Mouse (Mus musculus) kidney, postnatal 4 days (tissue): ENCODE results near the gene Kdm5c.
"Not testable (repeated sequence)": the region's sequence is repeated elsewhere in the genome, so short reads cannot be mapped to it uniquely, and the experiment has no call there.

Experiments
- DNase-seq, 2 experiments: peaks; one replicate each; pipeline ENCODE4 v3.0.0; 2021; ENCODE audit warnings: mixed read lengths in 2 of 2

The Kdm5c gene

GRCm38 (mm10) chrX:152232781-152233763 lies at the start of gene Kdm5c:
Gene Kdm5c (plus strand): TSS chrX:152233020.
- peak; percentile 93 to 99 for DNase-seq

- no peak for DNase-seq
These were observed 45.7 kb upstream of the Kdm5c start for GRCm38 (mm10) chrX:152187151-152187550.

DNA sequence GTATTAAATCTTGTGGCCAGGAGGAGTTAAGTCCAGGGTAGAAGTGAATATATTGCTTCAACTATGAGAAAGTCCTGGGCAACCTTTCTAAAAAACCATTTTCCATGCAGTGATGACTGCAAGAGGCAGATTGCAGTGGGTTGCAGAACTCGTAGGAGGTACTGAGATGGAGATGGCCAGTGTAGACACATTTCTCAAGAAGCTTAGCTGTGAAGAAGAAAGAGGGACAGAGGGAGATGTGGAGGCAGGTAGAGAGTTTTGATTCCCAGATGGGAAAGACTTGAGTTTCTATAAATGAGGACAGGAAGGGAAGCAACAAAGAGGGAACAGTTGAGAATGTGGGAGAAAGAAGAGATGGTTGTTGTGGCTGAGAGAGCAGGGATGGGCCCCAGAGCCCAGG lies 41.6 kb upstream of the Kdm5c start:
- no peak for DNase-seq

GRCm38 (mm10) chrX:152197814-152198648 lies 34.8 kb upstream of the Kdm5c start:
- no peak for DNase-seq

DNA sequence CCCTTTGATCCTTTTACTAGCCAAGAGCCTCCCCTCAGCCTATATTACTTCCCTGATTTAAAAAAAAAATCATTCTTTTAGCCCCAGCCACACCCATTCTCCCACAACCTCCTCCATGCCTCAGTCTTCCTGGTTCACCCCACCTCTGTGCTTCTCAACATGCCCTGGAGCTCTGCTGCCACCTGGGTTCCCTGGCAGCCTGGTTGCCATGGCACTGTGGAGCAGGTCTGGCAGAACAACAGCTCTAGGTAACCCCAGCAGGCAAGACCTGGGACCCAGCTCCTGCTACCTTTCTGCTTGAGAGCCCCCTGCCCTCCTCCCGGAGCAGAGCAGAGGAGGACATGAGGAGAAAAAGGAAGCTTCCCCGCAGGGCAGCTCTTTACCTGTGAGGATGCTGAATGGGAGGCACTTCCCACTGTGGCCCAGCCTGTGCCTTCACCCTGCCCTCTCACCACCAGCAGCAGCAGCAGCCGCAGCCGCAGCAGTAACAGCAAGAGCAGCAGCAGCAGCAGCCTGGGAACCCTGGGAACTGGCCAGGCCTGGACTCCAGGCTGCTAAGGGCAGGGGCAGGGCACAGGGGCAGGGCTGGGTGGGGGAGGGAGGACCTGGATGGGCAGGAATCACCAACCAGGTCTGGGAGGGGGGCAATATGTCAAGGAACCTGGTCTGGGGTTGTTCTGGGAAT lies 30.9 kb upstream of the Kdm5c start:
- peak; percentile 19 to 45 for DNase-seq

DNA sequence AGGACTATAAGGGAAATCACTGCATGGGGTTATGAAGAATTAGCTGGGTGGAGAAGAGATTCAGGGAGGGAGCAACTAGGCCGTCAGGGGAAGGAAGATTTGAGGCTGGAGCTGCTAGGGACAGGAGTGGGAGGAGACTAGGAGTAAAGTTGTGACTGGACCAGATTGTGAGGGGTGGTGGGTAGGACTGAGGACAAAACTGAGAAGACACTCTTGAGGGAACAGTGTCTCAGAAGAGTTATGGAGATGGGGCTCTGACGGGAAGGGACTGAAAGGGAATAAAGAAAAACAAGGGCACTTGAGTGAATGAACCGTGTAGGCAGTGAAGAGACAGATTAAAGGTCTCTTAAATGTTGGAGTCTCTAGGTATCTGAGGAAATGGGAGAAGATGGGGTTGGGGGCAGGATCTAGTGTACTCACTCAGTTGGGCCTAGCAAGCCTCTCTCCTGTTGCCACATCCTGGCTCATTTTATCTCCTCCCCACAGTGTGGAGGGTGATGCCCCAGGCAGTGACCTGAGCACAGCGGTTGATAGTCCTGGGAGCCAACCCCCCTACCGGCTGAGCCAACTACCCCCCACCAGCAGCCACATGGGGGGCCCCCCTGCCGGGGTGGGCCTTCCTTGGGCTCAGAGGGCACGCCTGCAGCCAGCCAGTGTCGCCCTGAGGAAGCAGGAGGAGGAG lies 30.3 kb upstream of the Kdm5c start:
- DNase-seq, result no peak

- DNase-seq, result no peak
These were observed 29.6 kb upstream of the Kdm5c start for GRCm38 (mm10) chrX:152203247-152203646.

DNA sequence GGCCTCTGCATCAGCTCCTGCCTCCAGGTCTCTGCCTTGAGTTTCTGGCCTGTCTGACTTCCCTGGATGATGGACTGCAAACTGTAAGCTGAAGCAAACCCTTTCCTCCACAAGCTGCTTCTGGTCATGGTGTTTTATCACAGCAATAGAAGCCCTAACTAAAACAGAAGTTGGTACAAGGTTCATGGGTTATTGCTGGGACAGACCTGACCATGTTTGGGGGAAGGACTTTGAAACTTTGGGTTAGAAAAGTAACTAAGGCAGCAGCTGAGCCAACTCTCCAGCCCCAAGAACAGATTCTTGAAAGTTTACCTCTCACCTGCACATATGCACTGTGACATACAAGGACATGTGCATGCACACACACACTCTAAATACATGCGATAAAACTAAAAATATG lies 27.3 kb upstream of the Kdm5c start:
- DNase-seq, result no peak

GRCm38 (mm10) chrX:152214703-152215102 lies 18.1 kb upstream of the Kdm5c start:
- DNase-seq, result no peak

GRCm38 (mm10) chrX:152218529-152218928 lies 14.3 kb upstream of the Kdm5c start:
- no peak for DNase-seq

DNA sequence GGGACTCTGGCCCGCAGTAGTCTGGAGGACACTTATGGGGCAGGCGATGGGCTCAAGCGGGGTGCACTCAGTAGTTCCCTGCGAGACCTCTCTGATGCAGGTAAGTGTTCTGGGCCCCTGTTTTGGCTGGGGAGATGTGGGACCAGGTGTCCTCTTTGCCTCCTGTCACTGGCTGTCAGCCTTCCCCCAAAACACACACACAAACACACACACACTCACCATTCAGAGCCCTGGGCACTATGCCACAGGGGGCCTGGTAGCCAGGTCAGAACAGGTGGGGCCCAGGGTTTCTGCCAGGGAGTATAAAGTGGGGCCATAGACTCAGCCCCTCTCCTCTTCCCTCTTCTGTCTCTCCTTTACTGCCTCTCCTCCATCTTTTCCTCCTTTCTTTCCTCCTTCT lies 11.1 kb upstream of the Kdm5c start:
- no peak for DNase-seq

- no peak for DNase-seq
These were observed 10.6 kb upstream of the Kdm5c start for GRCm38 (mm10) chrX:152222226-152222625.

DNA sequence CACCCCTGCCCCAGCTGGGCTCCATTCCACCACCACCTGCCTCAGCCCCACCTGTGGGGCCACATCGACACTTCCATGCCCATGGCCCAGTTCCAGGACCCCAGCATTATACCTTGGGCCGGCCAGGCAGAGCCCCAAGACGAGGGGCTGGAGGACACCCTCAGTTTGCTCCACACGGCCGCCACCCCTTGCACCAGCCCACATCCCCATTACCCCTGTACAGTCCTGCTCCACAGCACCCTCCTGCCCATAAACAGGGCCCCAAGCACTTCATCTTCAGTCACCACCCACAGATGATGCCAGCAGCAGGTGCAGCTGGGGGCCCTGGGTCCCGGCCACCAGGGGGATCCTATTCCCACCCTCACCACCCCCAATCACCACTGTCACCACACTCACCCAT lies 9.5 kb upstream of the Kdm5c start:
- DNase-seq, result no peak

DNA sequence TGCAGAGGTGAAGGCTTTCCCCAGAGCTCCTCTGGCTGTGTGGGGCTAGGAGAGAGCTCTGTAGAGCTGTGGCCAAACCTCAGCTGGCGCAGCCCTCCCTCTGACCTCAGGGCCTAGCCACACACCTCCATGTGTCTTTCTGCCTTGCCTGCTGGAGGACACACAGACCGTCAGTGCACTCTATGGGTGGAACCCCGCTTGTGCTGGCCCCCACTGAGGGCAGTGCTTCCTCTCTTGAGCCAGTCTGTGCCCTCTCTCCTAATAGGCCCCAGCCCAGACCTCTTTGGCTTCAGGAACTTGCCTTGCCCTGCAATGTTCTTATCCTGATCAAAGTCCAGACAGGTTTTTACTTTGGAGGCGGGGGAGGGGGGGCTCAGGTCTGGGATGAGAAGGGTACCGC lies 8.5 kb upstream of the Kdm5c start:
- no peak for DNase-seq

DNA sequence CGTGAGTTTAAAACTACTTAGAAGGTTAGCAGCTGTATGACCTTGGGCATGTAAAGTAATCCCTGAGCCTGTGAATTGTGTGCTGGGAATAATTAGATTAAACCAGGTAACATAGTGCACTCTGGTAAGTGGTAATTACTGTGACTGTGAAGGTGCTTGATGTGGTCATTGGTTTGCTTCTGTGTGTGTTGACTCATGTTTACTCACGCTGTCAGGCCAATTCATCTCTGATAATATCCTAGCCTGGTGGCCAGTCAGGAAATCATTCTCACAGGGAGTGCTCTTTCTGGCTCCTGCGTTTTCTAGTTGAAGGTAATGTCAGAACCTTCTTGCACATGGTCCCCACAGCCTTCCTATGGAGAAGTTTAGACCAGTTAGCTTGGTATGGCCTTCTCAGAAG lies 1.3 kb downstream of the Kdm5c start:
- no peak for DNase-seq

- DNase-seq, result no peak
These were observed 2.9 kb downstream of the Kdm5c start for GRCm38 (mm10) chrX:152235758-152236157.

DNA sequence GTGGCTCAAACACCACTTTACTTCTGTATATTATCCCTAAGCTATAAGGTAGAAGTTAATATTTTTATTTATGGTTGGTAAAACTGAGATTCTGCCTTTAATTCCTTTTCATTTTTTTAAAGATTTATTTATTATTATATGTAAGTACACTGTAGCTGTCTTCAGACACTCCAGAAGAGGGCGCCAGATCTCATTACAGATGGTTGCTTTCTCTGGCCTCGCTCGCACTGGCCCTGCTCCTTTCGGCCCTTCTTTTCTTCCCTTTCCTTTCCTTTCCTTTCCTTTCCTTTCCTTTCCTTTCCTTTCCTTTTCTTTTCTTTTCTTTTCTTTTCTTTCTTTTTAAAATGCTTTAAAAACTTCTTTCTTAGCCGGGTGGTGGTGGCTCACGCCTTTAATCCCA lies 10.3 kb downstream of the Kdm5c start:
- DNase-seq, result peak; percentile 8 to 26

- DNase-seq, result no peak
These were observed 11.8 kb downstream of the Kdm5c start for GRCm38 (mm10) chrX:152244492-152245189.

- DNase-seq, result no peak
These were observed 38.4 kb downstream of the Kdm5c start for GRCm38 (mm10) chrX:152271189-152271588.

DNA sequence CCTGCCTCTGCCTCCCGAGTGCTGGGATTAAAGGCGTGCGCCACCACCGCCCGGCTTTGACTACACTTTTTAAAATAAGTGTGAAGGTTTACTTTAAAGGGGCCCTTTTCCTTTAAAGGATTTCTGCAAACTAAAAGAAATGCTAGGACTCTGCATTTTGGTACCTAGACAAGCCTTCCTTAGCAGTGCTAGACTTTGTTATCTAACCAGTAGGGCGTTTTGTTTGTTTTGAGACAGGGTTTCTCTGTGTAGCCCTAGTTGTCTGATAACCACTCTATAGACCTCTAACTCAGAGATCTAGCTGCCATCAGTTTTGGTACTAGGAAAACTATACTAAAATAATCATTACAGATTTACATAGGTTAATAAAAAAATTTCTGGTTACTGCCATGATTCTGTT lies 46.6 kb downstream of the Kdm5c start:
- no peak for DNase-seq

- DNase-seq, result no peak
These were observed 51.9 kb downstream of the Kdm5c start for GRCm38 (mm10) chrX:152284746-152285145.

- not testable (repeated sequence) for DNase-seq
These were observed 54.2 kb downstream of the Kdm5c start for GRCm38 (mm10) chrX:152287026-152287425.
